21 mouse cellular contexts compared by ENCODE assay signal in genomic region chr13:9184716-9185115, GRCm38 (mm10).
"Had no signal": no experiment of that assay in that cellular context is flagged by ENCODE, and none has a peak within 500 bp of the region (broad histone marks: within the 10 kb centered on the region; RNA-seq: fewer than 3 reads in every experiment).

No protein-coding gene starts in this region.

- ATAC-seq: liver, postnatal 0 days; lung, postnatal 0 days; midbrain, embryonic 13.5 days; midbrain, embryonic 15.5 days had no signal

- H3K4me2 ChIP-seq: liver, embryonic 13.5 days; liver, embryonic 15.5 days; lung, embryonic 15.5 days; midbrain, embryonic 11.5 days; midbrain, embryonic 13.5 days; midbrain, embryonic 15.5 days; neural tube, embryonic 12.5 days; stomach, embryonic 15.5 days had no signal

- H3K9ac ChIP-seq: liver, embryonic 13.5 days; liver, embryonic 15.5 days; liver, postnatal 0 days; lung, embryonic 15.5 days; midbrain, embryonic 13.5 days; midbrain, embryonic 15.5 days; neural tube, embryonic 12.5 days; stomach, embryonic 15.5 days had no signal

- H3K4me1 ChIP-seq: stomach, embryonic 15.5 days had no signal

- H3K36me3 ChIP-seq: liver, embryonic 13.5 days; liver, embryonic 15.5 days; lung, embryonic 15.5 days; midbrain, embryonic 13.5 days; midbrain, embryonic 15.5 days; neural tube, embryonic 12.5 days; stomach, embryonic 15.5 days had no signal

- H3K27me3 ChIP-seq: liver, embryonic 13.5 days; liver, embryonic 15.5 days; lung, embryonic 15.5 days; megakaryocyte, embryonic 14.5 days; midbrain, embryonic 15.5 days; neural tube, embryonic 12.5 days; stomach, embryonic 15.5 days had no signal

- H3K4me3 ChIP-seq: liver, embryonic 13.5 days; liver, embryonic 15.5 days; lung, embryonic 15.5 days; megakaryocyte, embryonic 14.5 days; midbrain, embryonic 13.5 days; midbrain, embryonic 15.5 days; neural tube, embryonic 12.5 days; stomach, embryonic 15.5 days had no signal

- H3K9me3 ChIP-seq: liver, embryonic 13.5 days; liver, embryonic 15.5 days; lung, embryonic 15.5 days; midbrain, embryonic 13.5 days; midbrain, embryonic 15.5 days; neural tube, embryonic 12.5 days; stomach, embryonic 15.5 days had no signal

- H3K27ac ChIP-seq: liver, embryonic 13.5 days; liver, embryonic 15.5 days; lung, embryonic 15.5 days; macrophage; midbrain, embryonic 13.5 days; midbrain, embryonic 15.5 days; neural tube, embryonic 12.5 days; stomach, embryonic 15.5 days; stomach, postnatal 0 days had no signal

- DNase-seq: liver, embryonic 13.5 days; liver, postnatal 0 days; lung, adult 2 months; lung, postnatal 14 days; lung, postnatal 36 days; right cerebral cortex, postnatal 14 days; spleen, adult 18-20 months; thymus, adult 2 months; thymus, postnatal 25 days; thymus, postnatal 4 days had no signal
